Mouse (Mus musculus): ENCODE data around the gene Grtp1.

GRCm38 (mm10) chr8:13149287-13149686, 51.1 kb downstream of the Grtp1 start:
- TF ChIP-seq CTCF (IDR thresholded peaks at IDR 0.05; ENCODE audit: low read depth) (no peak), EP300 (IDR thresholded peaks at IDR 0.05; ENCODE audit: low read depth) (no peak)
